Mouse (Mus musculus): Measurements from ENCODE around the gene Gm4788. TPM values are rescaled to one million over a fixed set of nuclear protein-coding genes. Genes with fewer than 3 reads are reported as not detected.

Gm4788 gene
- total RNA-seq (2023), result not detected

GRCm38 (mm10) chr1:139781143-139781542 is at the start of gene Gm4788:
Gene Gm4788, minus strand, starts transcription at chr1:139781243.

Other genes starting within 250 kb of the Gm4788 start
- gene Cfhr1, start 221.0 kb downstream of the Gm4788 start, total RNA-seq (2023), result not detected
- not detected for gene Cfhr2, start 77.5 kb upstream of the Gm4788 start, total RNA-seq (2023)